8 mouse cellular contexts compared by ENCODE assay signal in the genomic region with DNA sequence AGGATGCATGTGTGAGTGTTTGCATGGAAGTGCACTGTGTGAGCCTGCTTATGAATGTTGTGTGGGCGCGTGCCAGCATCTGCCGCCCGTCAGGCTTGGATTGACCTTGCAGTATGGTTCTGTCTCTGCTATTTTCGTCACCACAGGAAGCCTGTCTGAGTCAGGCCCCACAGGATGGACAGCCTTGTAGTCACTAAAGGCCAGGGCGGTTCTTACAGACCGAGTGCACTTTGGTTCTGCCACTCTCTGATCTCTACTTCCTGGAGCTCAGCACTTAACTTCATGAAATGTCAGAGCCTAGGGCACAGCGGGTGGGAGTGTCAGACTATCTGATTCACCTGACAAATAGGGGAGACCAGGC. TPM values are rescaled to one million over a fixed set of nuclear protein-coding genes. Genes with fewer than 3 reads are reported as not detected.
DNase-seq lines count a peak whose midpoint lies in the region; ATAC-seq lines count a peak whose summit lies in the region.

No protein-coding gene starts in this region.

- H3K36me3 ChIP-seq in forebrain, embryonic 15.5 days: no peaks in the 10 kb centered on the region
- no peaks in the 10 kb centered on the region for H3K36me3 ChIP-seq in hindbrain, embryonic 15.5 days
- H3K36me3 ChIP-seq in limb, embryonic 15.5 days: no peaks in the 10 kb centered on the region
- H3K36me3 ChIP-seq in midbrain, embryonic 15.5 days (replicated peaks): no peaks in the 10 kb centered on the region

- H3K9me3 ChIP-seq in forebrain, embryonic 15.5 days: no peaks in the 10 kb centered on the region
- no peaks in the 10 kb centered on the region for H3K9me3 ChIP-seq in hindbrain, embryonic 15.5 days
- no peaks in the 10 kb centered on the region for H3K9me3 ChIP-seq in limb, embryonic 15.5 days
- no peaks in the 10 kb centered on the region for H3K9me3 ChIP-seq in midbrain, embryonic 15.5 days

- H3K27ac ChIP-seq in forebrain, embryonic 15.5 days (replicated peaks): peak overlapping the region; percentile 85
- peak overlapping the region; percentile 85 for H3K27ac ChIP-seq in hindbrain, embryonic 15.5 days (replicated peaks)
- H3K27ac ChIP-seq in limb, embryonic 15.5 days: peak overlapping the region; percentile 90
- H3K27ac ChIP-seq in midbrain, embryonic 15.5 days: peak overlapping the region; percentile 83

- 44% methylated on average over 8 of the region's 8 CpGs for WGBS in forebrain, embryonic 15.5 days
- WGBS in hindbrain, embryonic 15.5 days: 50% methylated on average over 8 of the region's 8 CpGs
- 20% methylated on average over 8 of the region's 8 CpGs for WGBS in limb, embryonic 15.5 days
- 42% methylated on average over 8 of the region's 8 CpGs for WGBS in midbrain, embryonic 15.5 days

- DNase-seq in left cerebral cortex, postnatal 10 days (ENCODE audit: extremely low spot score in 1 of 2, low spot score in 2 of 2): peak; percentile 38 to 80
- no peak for DNase-seq in left cerebral cortex, adult 11 months (ENCODE audit: low spot score)
- peak; percentile 87 for DNase-seq in adrenal gland, postnatal 14 days
- no peak for DNase-seq in embryo, embryonic 9.5 days (ENCODE audit: extremely low spot score)

- peak overlapping the region; percentile 27; the same call in 1 of the 2 replicates for H3K9ac ChIP-seq in forebrain, embryonic 15.5 days (replicated peaks)
- H3K9ac ChIP-seq in hindbrain, embryonic 15.5 days: 0 out of 2 replicates have a peak overlapping the region, but pooled peaks have one; percentile 14
- no peak overlapping the region for H3K9ac ChIP-seq in limb, embryonic 15.5 days
- H3K9ac ChIP-seq in midbrain, embryonic 15.5 days: peak overlapping the region; percentile 10; the same call in 1 of the 2 replicates

- no peak overlapping the region for H3K4me3 ChIP-seq in forebrain, embryonic 15.5 days
- H3K4me3 ChIP-seq in hindbrain, embryonic 15.5 days: no peak overlapping the region
- no peak overlapping the region for H3K4me3 ChIP-seq in limb, embryonic 15.5 days
- no peak overlapping the region for H3K4me3 ChIP-seq in midbrain, embryonic 15.5 days

- H3K4me1 ChIP-seq in forebrain, embryonic 15.5 days: peaks cover 29% of the 10 kb centered on the region
- peaks cover 25% of the 10 kb centered on the region for H3K4me1 ChIP-seq in hindbrain, embryonic 15.5 days (replicated peaks)
- peaks cover 24% of the 10 kb centered on the region for H3K4me1 ChIP-seq in limb, embryonic 15.5 days
- H3K4me1 ChIP-seq in midbrain, embryonic 15.5 days: peaks cover 21% of the 10 kb centered on the region

- no peak overlapping the region for H3K4me2 ChIP-seq in forebrain, embryonic 15.5 days (replicated peaks)
- H3K4me2 ChIP-seq in hindbrain, embryonic 15.5 days: no peak overlapping the region
- H3K4me2 ChIP-seq in limb, embryonic 15.5 days: no peak overlapping the region
- H3K4me2 ChIP-seq in midbrain, embryonic 15.5 days: no peak overlapping the region

- ATAC-seq in forebrain, embryonic 15.5 days (replicated peaks): 0 out of 2 replicates have a peak, but pooled peaks have one; percentile 4
- ATAC-seq in hindbrain, embryonic 15.5 days (ENCODE audit: low FRiP score, low read depth): peak; percentile 21
- ATAC-seq in limb, embryonic 15.5 days (ENCODE audit: insufficient number of reproducible peaks, low FRiP score, low TSS enrichment, low read depth): no peak
- no peak; the same call in 1 of the 2 replicates for ATAC-seq in midbrain, embryonic 15.5 days (replicated peaks)

- no peaks in the 10 kb centered on the region for H3K27me3 ChIP-seq in forebrain, embryonic 15.5 days
- no peaks in the 10 kb centered on the region for H3K27me3 ChIP-seq in hindbrain, embryonic 15.5 days
- no peaks in the 10 kb centered on the region; the same call in 1 of the 2 replicates for H3K27me3 ChIP-seq in limb, embryonic 15.5 days
- H3K27me3 ChIP-seq in midbrain, embryonic 15.5 days (replicated peaks): no peaks in the 10 kb centered on the region

- intact Hi-C loops in left cerebral cortex, postnatal 10 days (cut with DNase I): no loop called here

RNA-seq across cellular contexts. Expression of a gene that starts 0.4 kb away (rescaled TPM):
- 1 to 10 TPM; 4.1 to 4.6 TPM for total RNA-seq in left cerebral cortex, postnatal 10 days (2021)
- total RNA-seq in adrenal gland, postnatal 14 days (2021): 15.2 and 17.3 TPM in 2 replicates
- 4.9 and 5.1 TPM in 2 replicates for polyA plus RNA-seq in forebrain, embryonic 15.5 days (2015; fragmentation: Nextera tagmentation; extraction: Ambion mirVana)
- 6.7 and 8.1 TPM in 2 replicates for polyA plus RNA-seq in hindbrain, embryonic 15.5 days (2015; fragmentation: Nextera tagmentation; extraction: Ambion mirVana)
- polyA plus RNA-seq in limb, embryonic 15.5 days (2015; fragmentation: Nextera tagmentation; extraction: Ambion mirVana): 6.8 and 7.4 TPM in 2 replicates
- polyA plus RNA-seq in midbrain, embryonic 15.5 days (2015; fragmentation: Nextera tagmentation; extraction: Ambion mirVana): 6.8 and 7.6 TPM in 2 replicates

RNA-seq across cellular contexts. Expression of a gene that starts 54.6 kb away (rescaled TPM):
- total RNA-seq in left cerebral cortex, postnatal 10 days (2021): 1 to 10 TPM; 2.5 to 4.2 TPM
- 1.2 and 1.4 TPM in 2 replicates for total RNA-seq in adrenal gland, postnatal 14 days (2021)
- 9.6 and 9.8 TPM in 2 replicates for polyA plus RNA-seq in forebrain, embryonic 15.5 days (2015; fragmentation: Nextera tagmentation; extraction: Ambion mirVana)
- polyA plus RNA-seq in hindbrain, embryonic 15.5 days (2015; fragmentation: Nextera tagmentation; extraction: Ambion mirVana): 9.9 and 10.9 TPM in 2 replicates
- polyA plus RNA-seq in limb, embryonic 15.5 days (2015; fragmentation: Nextera tagmentation; extraction: Ambion mirVana): 0.43 and 0.52 TPM in 2 replicates
- 12.8 and 14.1 TPM in 2 replicates for polyA plus RNA-seq in midbrain, embryonic 15.5 days (2015; fragmentation: Nextera tagmentation; extraction: Ambion mirVana)

Comparison
In these comparisons a context has a peak if more than half of its experiments do, and no peak if none do; other contexts are left out.
1. DNase-seq: peak in left cerebral cortex, postnatal 10 days (2 of 2) and adrenal gland, postnatal 14 days (single experiment); none in left cerebral cortex, adult 11 months (single experiment) and embryo, embryonic 9.5 days (single experiment).
2. ATAC-seq: peak in forebrain, embryonic 15.5 days (single experiment) and hindbrain, embryonic 15.5 days (single experiment); none in limb, embryonic 15.5 days (single experiment) and midbrain, embryonic 15.5 days (single experiment).
3. Peak in every context shown above with its lines, with median percentiles within 50 percentile points of each other: H3K27ac ChIP-seq.